Mouse (Mus musculus): ENCODE results near the gene Psme3.

DNA sequence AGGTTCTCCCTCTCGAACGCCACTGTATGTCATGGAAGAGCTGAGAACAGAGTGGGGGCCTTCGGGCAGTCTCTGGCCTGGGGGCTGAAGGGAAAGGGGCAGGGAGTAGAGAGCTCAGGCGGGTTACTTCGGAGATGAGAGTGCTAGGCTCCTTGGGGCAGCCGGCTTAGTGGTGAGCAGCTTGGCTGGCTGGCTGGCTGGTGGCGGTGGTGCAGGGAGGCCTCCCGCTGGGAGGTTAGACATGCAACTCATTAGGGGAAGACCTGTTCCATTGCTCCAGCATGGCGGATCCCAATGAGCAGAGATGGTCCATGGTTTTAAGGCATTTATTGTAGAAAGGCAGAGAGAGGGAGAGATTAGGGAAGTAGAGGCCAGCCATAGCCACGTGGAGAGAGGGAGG lies 18.0 kb downstream of the Psme3 start:
- TF ChIP-seq POLR2A (IDR thresholded peaks at IDR 0.05; ENCODE audit: low read depth, low read length) (no peak), CTCF (IDR thresholded peaks at IDR 0.05; ENCODE audit: extremely low read depth, insufficient read length, insufficient replicate concordance, low read depth, low read length) (no peak)
